Mouse (Mus musculus): ENCODE data around the gene Por. TPM values are rescaled to one million over a fixed set of nuclear protein-coding genes. Genes with fewer than 3 reads are reported as not detected.

The Por gene
- polyA plus RNA-seq, 1 experiment: 28.4 TPM

DNA sequence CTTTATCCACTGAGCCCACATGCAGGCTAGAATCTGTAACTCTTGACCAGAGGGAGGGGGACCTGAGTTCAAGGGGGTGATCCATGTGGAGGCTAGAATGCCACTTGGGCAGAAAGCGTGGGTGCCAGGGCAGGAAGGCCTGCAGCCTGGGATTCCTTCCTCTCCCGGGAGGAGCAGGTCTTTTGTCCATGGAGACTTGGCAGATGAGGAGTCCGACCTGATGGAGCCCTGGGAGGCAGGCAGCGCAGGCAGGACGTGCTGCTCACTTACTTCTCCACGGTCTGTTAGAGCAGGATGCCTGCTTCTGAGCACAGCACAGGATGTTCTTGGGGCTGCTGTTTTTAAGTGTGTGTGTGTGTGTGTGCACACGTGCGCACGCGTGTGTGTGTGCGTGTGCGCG is 37.2 kb downstream of the Por start:
- no peak overlapping the region for H3K4me3 ChIP-seq (replicated peaks; ENCODE audit: control insufficient read depth, low read depth, low read length)
- TF ChIP-seq CTCF (IDR thresholded peaks at IDR 0.05; ENCODE audit: control insufficient read depth, insufficient read depth, low read length): no peak
- TF ChIP-seq POLR2A (IDR thresholded peaks at IDR 0.05; ENCODE audit: borderline replicate concordance, control insufficient read depth, low read depth, low read length): no peak
- H3K4me1 ChIP-seq (ENCODE audit: control insufficient read depth, insufficient read depth, low read length): peaks cover 18% of the 10 kb centered on the region
- no peak overlapping the region for H3K27ac ChIP-seq (ENCODE audit: control insufficient read depth, insufficient read depth, low read depth, low read length, poor library complexity)
- 87% methylated on average over 13 of the region's 13 CpGs for WGBS

DNA sequence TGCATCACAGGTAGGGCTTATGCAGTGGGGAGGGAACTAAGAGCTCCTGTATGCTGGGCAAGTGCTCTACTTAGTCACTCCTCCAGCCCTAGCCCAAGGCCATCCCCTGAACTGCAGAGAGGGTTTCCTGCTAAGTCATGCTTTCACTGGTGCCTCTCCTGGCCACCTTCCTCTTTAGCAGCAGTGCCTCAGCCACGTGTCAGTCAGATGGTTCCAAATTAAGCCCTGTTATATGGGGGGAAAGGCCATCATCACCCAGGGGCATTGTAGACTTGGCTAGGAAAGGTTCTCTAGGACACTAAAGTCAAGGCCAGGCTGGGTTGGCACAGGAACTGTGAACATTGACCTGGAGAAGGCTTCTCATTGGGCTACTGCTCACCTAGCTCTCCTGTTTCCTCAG is 38.0 kb downstream of the Por start:
- WGBS: 3% methylated on average over 1 of the region's 1 CpGs
- peaks cover 17% of the 10 kb centered on the region for H3K4me1 ChIP-seq (ENCODE audit: control insufficient read depth, insufficient read depth, low read length)
- H3K27ac ChIP-seq (ENCODE audit: control insufficient read depth, insufficient read depth, low read depth, low read length, poor library complexity): peak overlapping the region; percentile 35
- TF ChIP-seq POLR2A (IDR thresholded peaks at IDR 0.05; ENCODE audit: borderline replicate concordance, control insufficient read depth, low read depth, low read length) (no peak), CTCF (IDR thresholded peaks at IDR 0.05; ENCODE audit: control insufficient read depth, insufficient read depth, low read length) (peak; percentile 12; the same call in 1 of the 2 replicates)
- no peak overlapping the region for H3K4me3 ChIP-seq (replicated peaks; ENCODE audit: control insufficient read depth, low read depth, low read length)

DNA sequence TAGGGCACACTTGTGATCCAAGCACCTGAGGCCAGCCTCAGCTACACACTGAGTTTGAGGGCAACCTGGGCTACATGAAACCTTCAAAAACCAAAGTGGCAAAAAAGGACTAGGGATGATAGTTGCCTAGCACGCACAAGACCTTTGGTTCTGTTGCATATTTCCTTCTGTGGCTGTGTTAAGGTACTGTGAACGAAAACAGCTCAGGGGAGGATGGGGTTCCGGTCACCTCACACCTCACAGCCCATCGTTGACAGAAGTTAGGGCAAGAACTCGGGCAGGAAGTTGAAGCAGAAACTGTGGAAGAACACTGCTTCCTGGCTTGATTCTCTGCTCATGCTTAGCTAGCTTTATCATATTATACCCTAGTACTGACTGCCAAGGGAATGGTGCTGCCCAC is 39.9 kb downstream of the Por start:
- WGBS: 64% methylated on average over 5 of the region's 5 CpGs
- no peak for TF ChIP-seq POLR2A (IDR thresholded peaks at IDR 0.05; ENCODE audit: borderline replicate concordance, control insufficient read depth, low read depth, low read length)
- no peak for TF ChIP-seq CTCF (IDR thresholded peaks at IDR 0.05; ENCODE audit: control insufficient read depth, insufficient read depth, low read length)
- H3K27ac ChIP-seq (ENCODE audit: control insufficient read depth, insufficient read depth, low read depth, low read length, poor library complexity): peak overlapping the region; percentile 35
- no peak overlapping the region for H3K4me3 ChIP-seq (replicated peaks; ENCODE audit: control insufficient read depth, low read depth, low read length)
- H3K4me1 ChIP-seq (ENCODE audit: control insufficient read depth, insufficient read depth, low read length): peaks cover 15% of the 10 kb centered on the region

DNA sequence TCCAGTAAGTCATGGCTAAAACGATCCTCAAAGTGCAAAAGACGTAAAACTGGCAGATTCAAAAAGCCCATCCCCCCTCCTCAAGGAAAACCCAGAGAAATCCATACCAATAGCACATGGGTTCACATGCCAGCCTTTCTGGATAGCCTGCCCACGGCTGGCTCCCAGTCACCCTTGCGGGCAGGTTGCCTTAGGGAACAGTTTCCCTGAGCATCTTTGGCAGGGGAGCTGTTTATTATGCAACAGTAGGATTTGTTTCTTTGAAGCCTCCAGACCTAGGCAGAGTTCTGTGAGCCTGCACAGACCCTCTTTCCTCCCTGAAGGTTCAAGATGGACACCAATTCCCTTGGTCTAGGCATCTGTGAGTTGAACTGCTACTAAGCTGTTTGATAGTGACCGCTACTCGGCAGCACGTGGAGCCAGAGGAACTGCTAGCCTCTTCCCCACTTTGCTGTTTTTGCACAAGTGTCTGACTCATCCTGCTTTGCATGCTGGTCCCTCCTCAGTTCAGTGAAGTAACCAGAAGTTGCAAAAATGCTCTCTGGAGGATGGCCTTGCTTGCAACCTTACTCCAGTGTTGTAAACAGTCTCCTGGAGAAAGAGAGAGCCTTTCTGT is 40.9 kb downstream of the Por start:
- no peak for TF ChIP-seq POLR2A (IDR thresholded peaks at IDR 0.05; ENCODE audit: borderline replicate concordance, control insufficient read depth, low read depth, low read length)
- TF ChIP-seq CTCF (IDR thresholded peaks at IDR 0.05; ENCODE audit: control insufficient read depth, insufficient read depth, low read length): no peak
- no peak overlapping the region for H3K4me3 ChIP-seq (replicated peaks; ENCODE audit: control insufficient read depth, low read depth, low read length)
- H3K4me1 ChIP-seq (ENCODE audit: control insufficient read depth, insufficient read depth, low read length): peaks cover 15% of the 10 kb centered on the region
- peak overlapping the region; percentile 13; the same call in 1 of the 2 replicates for H3K27ac ChIP-seq (ENCODE audit: control insufficient read depth, insufficient read depth, low read depth, low read length, poor library complexity)
- 34% methylated on average over 7 of the region's 7 CpGs for WGBS

DNA sequence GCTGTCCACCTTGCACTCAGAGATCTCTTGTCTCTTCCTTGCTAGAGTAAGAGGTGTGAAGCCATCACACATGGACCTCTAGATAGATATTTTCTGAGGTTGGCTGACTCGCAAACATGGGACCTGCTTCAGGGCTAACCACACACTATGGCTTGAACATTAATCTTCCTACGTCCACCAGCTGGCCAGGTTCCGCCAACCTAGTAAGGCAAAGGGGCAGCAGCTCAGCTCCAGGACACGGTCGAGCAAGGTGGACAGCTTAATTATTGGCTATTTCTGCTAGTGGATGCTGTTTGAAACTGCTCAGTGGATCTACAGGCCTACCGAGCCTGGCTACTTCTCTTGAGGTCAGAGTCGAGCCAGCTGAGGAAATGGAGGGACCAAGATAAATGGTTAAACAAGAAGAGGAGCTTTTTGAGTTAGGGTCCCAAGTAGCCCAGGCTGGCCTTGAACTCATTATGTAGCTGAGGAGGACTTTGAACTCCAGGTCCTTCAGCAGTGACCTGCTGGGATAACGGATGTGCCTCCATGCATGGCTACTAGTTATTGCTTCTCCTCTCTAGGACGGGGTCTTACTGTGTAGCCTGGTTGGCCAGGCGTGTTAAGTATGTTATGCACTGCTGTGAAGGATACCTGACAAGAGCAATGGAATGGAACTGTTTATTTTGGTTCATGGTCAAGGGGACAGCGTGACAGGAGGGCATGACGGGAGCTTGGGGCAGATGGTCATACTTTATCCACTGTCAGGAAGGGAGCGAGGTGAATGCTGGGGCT is 41.9 kb downstream of the Por start:
- Histone ChIP-seq H3K27ac (ENCODE audit: control insufficient read depth, insufficient read depth, low read depth, low read length, poor library complexity) (peak overlapping the region; percentile 66; the same call in 1 of the 2 replicates), H3K4me1 (ENCODE audit: control insufficient read depth, insufficient read depth, low read length) (peaks cover 15% of the 10 kb centered on the region)

DNA sequence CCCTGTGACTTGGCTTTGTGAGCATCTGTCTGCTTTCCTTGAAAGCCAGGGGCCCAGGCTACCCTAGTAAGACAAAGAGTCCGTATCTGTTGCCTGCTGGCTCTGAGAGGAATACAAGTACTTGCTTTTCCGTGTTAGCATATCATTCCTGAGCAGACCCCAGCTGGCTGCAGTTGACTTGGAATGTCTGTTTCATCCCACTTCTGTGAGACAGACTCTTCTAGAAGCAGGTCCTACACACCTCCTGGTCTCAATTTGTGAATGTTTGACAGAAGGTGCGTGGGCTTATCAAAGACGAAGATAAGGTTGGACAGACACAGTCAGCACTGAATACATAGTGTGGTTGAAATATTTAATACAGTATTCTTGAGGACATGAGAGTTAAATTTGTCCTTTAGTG is 43.0 kb downstream of the Por start:
- Histone ChIP-seq H3K27ac (ENCODE audit: control insufficient read depth, insufficient read depth, low read depth, low read length, poor library complexity) (peak overlapping the region; percentile 59; the same call in 1 of the 2 replicates), H3K4me3 (replicated peaks; ENCODE audit: control insufficient read depth, low read depth, low read length) (no peak overlapping the region), H3K4me1 (ENCODE audit: control insufficient read depth, insufficient read depth, low read length) (peaks cover 15% of the 10 kb centered on the region)
- no peak for TF ChIP-seq CTCF (IDR thresholded peaks at IDR 0.05; ENCODE audit: control insufficient read depth, insufficient read depth, low read length)
- TF ChIP-seq POLR2A (IDR thresholded peaks at IDR 0.05; ENCODE audit: borderline replicate concordance, control insufficient read depth, low read depth, low read length): no peak
- 43% methylated on average over 4 of the region's 4 CpGs for WGBS

More for the DNA sequence above, 41.9 kb downstream of the Por start:
- no peak overlapping the region for H3K4me3 ChIP-seq (replicated peaks; ENCODE audit: control insufficient read depth, low read depth, low read length)
- WGBS: 69% methylated on average over 13 of the region's 13 CpGs
- TF ChIP-seq POLR2A (IDR thresholded peaks at IDR 0.05; ENCODE audit: borderline replicate concordance, control insufficient read depth, low read depth, low read length): no peak
- 0 out of 2 replicates have a peak, but pooled peaks have one; percentile 6 for TF ChIP-seq CTCF (IDR thresholded peaks at IDR 0.05; ENCODE audit: control insufficient read depth, insufficient read depth, low read length)

DNA sequence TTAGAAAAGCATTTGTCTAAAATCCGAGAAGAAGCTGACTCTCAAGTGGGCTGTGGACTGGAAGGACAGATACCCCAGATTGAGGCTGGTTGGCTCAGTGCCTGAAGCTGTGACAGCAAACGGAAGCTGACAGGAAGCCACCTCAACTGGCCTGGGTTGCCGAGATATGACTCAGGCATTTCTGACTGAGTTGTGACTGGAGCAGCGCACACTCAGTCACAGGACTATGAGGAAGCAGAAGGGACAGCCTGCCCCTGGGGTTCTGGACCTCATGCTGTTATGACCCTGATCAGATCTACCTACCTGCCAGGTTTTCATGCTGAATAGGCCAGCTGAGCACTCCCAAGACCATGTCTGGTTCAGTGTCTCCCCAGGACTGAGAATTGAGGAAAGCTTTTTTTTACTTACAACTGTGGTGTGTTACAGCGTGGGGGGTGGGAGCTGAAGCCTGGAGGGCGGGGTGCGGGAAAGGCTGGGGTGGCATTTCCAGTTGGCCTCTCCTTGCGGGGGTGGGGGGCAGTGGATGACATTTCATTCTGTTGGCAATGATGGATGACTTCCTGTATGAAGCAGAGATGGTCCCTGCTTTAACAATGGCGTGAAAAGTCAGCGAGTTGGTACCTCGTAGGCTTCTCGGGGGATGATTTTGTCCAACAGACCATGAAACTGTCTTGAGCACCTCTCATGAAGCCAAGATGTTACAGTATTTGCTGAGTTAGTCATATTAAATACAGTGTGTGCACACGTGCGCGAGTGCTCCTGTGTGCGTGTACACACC is 43.8 kb downstream of the Por start:
- WGBS: 13% methylated on average over 16 of the region's 16 CpGs
- no peak for TF ChIP-seq CTCF (IDR thresholded peaks at IDR 0.05; ENCODE audit: control insufficient read depth, insufficient read depth, low read length)
- H3K4me1 ChIP-seq (ENCODE audit: control insufficient read depth, insufficient read depth, low read length): peaks cover 14% of the 10 kb centered on the region
- H3K27ac ChIP-seq (ENCODE audit: control insufficient read depth, insufficient read depth, low read depth, low read length, poor library complexity): peak overlapping the region; percentile 59; the same call in 1 of the 2 replicates
- H3K4me3 ChIP-seq (replicated peaks; ENCODE audit: control insufficient read depth, low read depth, low read length): peak overlapping the region; percentile 42

DNA sequence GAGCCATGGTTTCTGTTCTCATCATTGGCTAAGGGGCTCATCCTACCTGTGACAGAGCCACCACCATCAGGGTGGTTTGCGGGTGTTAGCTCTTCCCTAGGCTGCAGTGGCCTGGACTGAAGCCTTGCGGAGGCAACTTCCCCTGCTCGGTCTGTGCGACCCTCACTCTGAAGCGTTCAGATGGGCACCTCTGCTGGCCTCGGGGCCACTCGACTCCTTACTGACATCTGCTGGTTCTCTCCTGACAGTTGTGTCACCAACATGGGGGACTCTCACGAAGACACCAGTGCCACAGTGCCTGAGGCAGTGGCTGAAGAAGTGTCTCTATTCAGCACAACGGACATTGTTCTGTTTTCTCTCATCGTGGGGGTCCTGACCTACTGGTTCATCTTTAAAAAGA is 45.8 kb downstream of the Por start:
- no peak overlapping the region for H3K27ac ChIP-seq (ENCODE audit: control insufficient read depth, insufficient read depth, low read depth, low read length, poor library complexity)
- peaks cover 12% of the 10 kb centered on the region for H3K4me1 ChIP-seq (ENCODE audit: control insufficient read depth, insufficient read depth, low read length)
- H3K4me3 ChIP-seq (replicated peaks; ENCODE audit: control insufficient read depth, low read depth, low read length): no peak overlapping the region
- TF ChIP-seq CTCF (IDR thresholded peaks at IDR 0.05; ENCODE audit: control insufficient read depth, insufficient read depth, low read length) (peak; percentile 28; the same call in 1 of the 2 replicates), POLR2A (IDR thresholded peaks at IDR 0.05; ENCODE audit: borderline replicate concordance, control insufficient read depth, low read depth, low read length) (no peak)
- WGBS: 44% methylated on average over 10 of the region's 10 CpGs

Data from bone marrow, adult 2 months (tissue).